Mouse (Mus musculus) 3134 (cell line): ENCODE measurements around the gene Ostc.

Experiments
- DNase-seq: peaks from one replicate; pipeline ENCODE4 v3.0.0-alpha.2; 2011; ENCODE audit warnings: low spot score; ENCODE audit not compliant: insufficient read length; ENCODE audit errors: extremely low read depth

Gene Ostc

DNA sequence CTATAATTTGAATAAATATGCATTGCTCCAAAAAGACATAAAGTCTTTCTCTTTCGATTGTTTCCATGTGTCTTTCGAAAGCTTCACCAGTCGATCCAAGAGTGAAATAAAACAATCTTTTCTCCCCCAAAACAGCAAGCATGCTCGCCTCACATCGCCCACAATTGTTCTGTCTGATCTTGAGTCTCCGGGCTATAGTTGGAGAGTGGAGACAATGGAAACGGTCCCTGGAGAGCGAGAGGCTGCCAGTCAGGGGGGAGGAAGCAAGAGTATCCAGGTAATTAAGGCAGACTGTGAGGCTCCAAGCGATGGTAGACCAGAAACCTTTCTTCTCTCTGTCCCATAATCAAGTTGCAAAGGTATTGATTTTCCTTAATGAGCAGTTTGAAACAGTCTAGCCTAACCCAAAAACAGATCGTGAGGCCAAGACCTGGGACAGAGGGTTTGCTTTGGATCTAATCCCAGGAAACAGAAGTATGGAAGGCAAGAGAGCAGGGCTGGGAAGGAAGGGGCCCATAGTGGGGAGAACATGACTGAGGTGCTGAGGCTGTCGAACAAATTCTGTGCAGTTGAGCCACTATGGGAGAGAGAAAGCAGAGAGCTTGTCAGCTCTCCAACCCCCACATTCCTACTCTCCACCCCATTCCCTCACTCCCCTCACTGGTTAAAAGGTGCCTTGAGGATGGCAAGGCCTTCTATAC, 63.0 kb downstream of the Ostc start:
- DNase-seq = no peak
